Mouse (Mus musculus) hindbrain, postnatal 0 days (tissue): Measurements from ENCODE around the gene Snupn. TPM values are rescaled to one million over a fixed set of nuclear protein-coding genes. Genes with fewer than 3 reads are reported as not detected.
A peak's percentile ranks its signal among the peaks of the same experiment; 100 is the strongest.
"Not testable (repeated sequence)": the region's sequence is repeated elsewhere in the genome, so short reads cannot be mapped to it uniquely, and the experiment has no call there.

ENCODE experiments used
- ATAC-seq: fragments of 200-750 bp; cut with Nextera tagmentation; 2 replicates; pipeline ENCODE4 v1.8.0; 2017; ENCODE audit warnings: mild to moderate bottlenecking, moderate TSS enrichment, moderate library complexity
- DNase-seq: peaks from one replicate; pipeline ENCODE4 v3.0.0-alpha.2; 2015; ENCODE audit warnings: low spot score
- H3K27ac ChIP-seq: fragments of 300-500 bp; sonication (generic); 2 replicates; pipeline ENCODE4 v1.5.1; 2014; ENCODE audit warnings: mild to moderate bottlenecking
- H3K27me3 ChIP-seq: fragments of 300-500 bp; sonication (generic); 2 replicates; pipeline ENCODE4 v1.6.1; 2014; ENCODE audit warnings: low read length, mixed read lengths; ENCODE audit not compliant: insufficient read depth
- H3K36me3 ChIP-seq: fragments of 300-500 bp; sonication (generic); 2 replicates; pipeline ENCODE4 v1.6.1; 2014; ENCODE audit warnings: low read length, mixed read lengths; ENCODE audit not compliant: insufficient read depth
- H3K4me1 ChIP-seq: fragments of 300-500 bp; sonication (generic); 2 replicates; pipeline ENCODE4 v1.6.1; 2014; ENCODE audit warnings: antibody characterized with exemption, low read length, mixed read lengths; ENCODE audit not compliant: insufficient read depth
- H3K4me2 ChIP-seq: fragments of 300-500 bp; sonication (generic); 2 replicates; pipeline ENCODE4 v1.6.1; 2014; ENCODE audit warnings: low read depth, mild to moderate bottlenecking, low read length, moderate library complexity, mixed read lengths
- H3K4me3 ChIP-seq: fragments of 300-500 bp; sonication (generic); 2 replicates; pipeline ENCODE4 v1.5.1; 2014; ENCODE audit warnings: low read length
- H3K9ac ChIP-seq: fragments of 300-500 bp; sonication (generic); replicated peaks from 2 replicates; pipeline ENCODE4 v1.6.1; 2014; ENCODE audit warnings: mild to moderate bottlenecking, low read length, moderate library complexity, mixed read lengths
- H3K9me3 ChIP-seq: fragments of 300-500 bp; sonication (generic); 2 replicates; pipeline ENCODE4 v1.6.1; 2016; ENCODE audit warnings: low read length, mixed read lengths
- CTCF ChIP-seq: IDR thresholded peaks from 2 replicates; pipeline ENCODE4 v1.5.1; 2016; ENCODE audit warnings: antibody characterized with exemption, control low read depth, low read depth
- WGBS: fragments of 180-500 bp; shearing (Covaris S2); extraction: QIAGEN DNeasy Blood & Tissue Kit; methylation state at CpG from one replicate; pipeline ENCODE4 v1.1.7; 2014; 5-methylcytosine and 5-hydroxymethylcytosine counted together
- polyA plus RNA-seq: library from polyadenylated mRNA; unstranded; fragments of >200 nt; fragmentation: Nextera tagmentation; extraction: Ambion mirVana; gene quantifications from 2 replicates; pipeline ENCODE4 v1.2.1, GENCODE M21; 2015
- total RNA-seq: library from RNA; depleted of rRNA; stranded (reverse); fragments of >200 nt; gene quantifications from 2 replicates; pipeline ENCODE4 v1.2.3, GENCODE M21; 2014

The Snupn gene
- total and polyA plus RNA-seq, 2 experiments from 2014 or later = 17.6 to 22.6 TPM

DNA sequence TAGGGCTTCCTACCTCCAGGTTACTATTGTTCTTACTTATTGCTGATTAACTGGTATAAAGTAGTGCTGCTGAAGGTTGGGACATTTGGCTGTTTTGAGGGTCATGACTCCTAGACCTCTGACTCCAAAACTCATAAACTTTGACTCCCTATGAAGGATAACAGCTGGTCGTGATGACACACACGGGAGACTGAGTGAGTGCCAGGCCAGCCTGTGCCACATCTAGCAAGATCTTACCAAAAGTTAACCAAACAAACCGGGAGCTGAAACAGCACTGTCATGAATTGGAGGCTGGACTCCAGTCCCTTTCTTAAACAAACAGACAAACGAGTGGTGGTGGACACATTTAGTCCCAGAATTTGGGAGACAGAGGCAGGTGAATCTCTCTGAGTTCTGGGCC lies 21.2 kb upstream of the Snupn start:
- ATAC-seq = no peak
- 69% methylated on average over 4 of the region's 4 CpGs for WGBS
- H3K9ac ChIP-seq = no peak overlapping the region

DNA sequence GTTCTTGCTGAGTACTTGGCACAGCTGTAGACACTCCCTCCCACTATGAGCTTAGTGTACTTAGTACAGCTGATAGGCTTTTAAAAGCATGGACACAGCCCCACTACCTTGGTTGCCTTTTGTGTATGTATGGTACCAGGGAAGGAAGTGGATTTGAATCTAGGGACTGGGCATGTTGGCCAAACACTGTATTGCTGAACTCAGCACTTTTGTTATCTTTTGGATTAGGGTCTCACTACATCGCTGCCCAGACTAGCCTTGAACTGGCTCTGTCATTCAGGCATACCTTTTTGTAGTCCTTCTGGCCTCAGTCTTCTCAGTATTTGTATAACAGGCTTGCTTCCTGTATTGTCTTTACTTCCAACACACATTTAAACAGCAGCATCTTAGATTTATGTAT lies 20.1 kb upstream of the Snupn start:
- Histone ChIP-seq H3K4me2 (no peak overlapping the region), H3K27me3 (no peaks in the 10 kb centered on the region), H3K4me3 (no peak overlapping the region), H3K9me3 (no peaks in the 10 kb centered on the region), H3K27ac (no peak overlapping the region), H3K9ac (no peak overlapping the region), H3K4me1 (no peaks in the 10 kb centered on the region; the same call in 1 of the 2 replicates), H3K36me3 (no peaks in the 10 kb centered on the region)
- no peak for ATAC-seq
- no peak for DNase-seq
- 87% methylated on average over 1 of the region's 1 CpGs for WGBS
- no peak for TF ChIP-seq CTCF

More for the DNA sequence above, 21.2 kb upstream of the Snupn start:
- no peaks in the 10 kb centered on the region for H3K36me3 ChIP-seq
- no peak for TF ChIP-seq CTCF
- DNase-seq = no peak
- no peaks in the 10 kb centered on the region; the same call in 1 of the 2 replicates for H3K4me1 ChIP-seq
- no peaks in the 10 kb centered on the region for H3K27me3 ChIP-seq
- H3K27ac ChIP-seq = no peak overlapping the region
- no peaks in the 10 kb centered on the region for H3K9me3 ChIP-seq
- no peak overlapping the region for H3K4me2 ChIP-seq
- no peak overlapping the region for H3K4me3 ChIP-seq

DNA sequence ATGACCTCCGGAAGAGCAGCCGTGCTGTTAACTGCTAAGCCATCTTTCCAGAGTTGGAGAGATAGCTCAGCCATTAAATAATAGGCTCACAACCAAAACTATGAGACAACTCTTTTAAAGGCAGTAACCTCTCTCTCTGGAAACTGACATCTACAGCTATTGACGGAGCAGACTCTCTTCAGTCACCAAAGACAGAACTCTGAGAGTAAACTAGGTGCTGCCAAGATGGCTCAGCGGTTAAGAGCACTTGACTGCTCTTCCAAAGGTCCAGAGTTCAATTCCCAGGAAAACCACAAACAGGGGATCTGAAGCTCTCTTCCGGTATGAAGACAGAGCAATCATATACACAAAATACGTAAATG lies 13.8 kb upstream of the Snupn start:
- ATAC-seq = no peak
- H3K27ac ChIP-seq = 0 out of 2 replicates have a peak overlapping the region, but pooled peaks have one; percentile 90
- H3K9me3 ChIP-seq = no peaks in the 10 kb centered on the region
- no peak overlapping the region for H3K9ac ChIP-seq
- 14% methylated on average over 6 of the region's 6 CpGs for WGBS
- peak overlapping the region; percentile 76 for H3K4me3 ChIP-seq
- DNase-seq = no peak
- no peaks in the 10 kb centered on the region for H3K36me3 ChIP-seq
- TF ChIP-seq CTCF = no peak
- H3K4me2 ChIP-seq = peak overlapping the region; percentile 64
- H3K27me3 ChIP-seq = no peaks in the 10 kb centered on the region
- H3K4me1 ChIP-seq = peaks cover 8% of the 10 kb centered on the region

DNA sequence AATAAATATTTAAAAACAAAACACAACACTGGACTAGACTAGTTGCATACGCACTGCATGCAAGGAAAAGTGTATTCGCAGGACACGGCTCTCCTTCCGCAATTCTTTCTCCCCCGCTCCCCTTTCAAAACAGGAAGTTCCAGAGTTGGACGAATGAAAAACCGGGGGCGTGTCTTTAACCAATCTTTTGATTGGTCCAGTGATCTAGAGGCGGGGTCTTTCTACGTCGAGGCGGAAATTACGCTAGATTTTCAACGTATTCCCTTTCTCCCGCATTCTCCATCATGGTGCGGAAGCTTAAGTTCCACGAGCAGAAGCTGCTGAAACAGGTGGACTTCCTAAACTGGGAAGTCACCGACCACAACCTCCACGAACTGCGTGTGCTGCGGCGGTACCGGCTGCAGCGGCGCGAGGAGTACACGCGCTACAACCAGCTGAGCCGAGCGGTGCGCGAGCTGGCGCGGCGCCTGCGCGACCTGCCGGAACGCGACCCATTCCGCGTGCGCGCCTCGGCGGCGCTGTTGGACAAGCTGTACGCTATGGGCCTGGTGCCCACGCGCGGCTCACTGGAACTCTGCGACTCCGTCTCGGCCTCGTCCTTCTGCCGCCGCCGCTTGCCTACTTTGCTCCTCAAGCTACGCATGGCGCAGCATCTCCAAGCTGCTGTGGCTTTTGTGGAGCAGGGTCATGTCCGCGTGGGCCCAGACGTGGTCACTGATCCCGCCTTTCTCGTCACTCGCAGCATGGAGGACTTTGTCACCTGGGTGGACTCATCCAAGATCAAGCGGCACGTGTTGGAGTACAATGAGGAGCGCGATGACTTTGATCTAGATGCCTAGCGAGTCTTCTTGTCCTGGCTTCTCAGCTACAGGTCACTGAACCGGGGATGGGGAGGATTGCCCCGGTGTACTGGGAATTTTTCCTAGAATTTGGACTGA lies 13.2 kb upstream of the Snupn start, which contains the start of gene Imp3:
Imp3 (plus strand) TSS at position 253 of the 938 bp plus-strand sequence.
- Histone ChIP-seq H3K4me1 (peaks cover 8% of the 10 kb centered on the region), H3K27ac (peak within 1 kb of the TSS; percentile 90), H3K9ac (peak within 1 kb of the TSS; percentile 61), H3K4me2 (peak within 1 kb of the TSS; percentile 64), H3K9me3 (no peaks in the 10 kb centered on the region), H3K4me3 (peak within 1 kb of the TSS; percentile 76), H3K27me3 (no peaks in the 10 kb centered on the region), H3K36me3 (no peaks in the 10 kb centered on the region)
- ATAC-seq (peak; percentile 96), DNase-seq (peak; percentile 98)
- under 1% methylated on average over 73 of the region's 73 CpGs for WGBS
- peak; percentile 42 for TF ChIP-seq CTCF

DNA sequence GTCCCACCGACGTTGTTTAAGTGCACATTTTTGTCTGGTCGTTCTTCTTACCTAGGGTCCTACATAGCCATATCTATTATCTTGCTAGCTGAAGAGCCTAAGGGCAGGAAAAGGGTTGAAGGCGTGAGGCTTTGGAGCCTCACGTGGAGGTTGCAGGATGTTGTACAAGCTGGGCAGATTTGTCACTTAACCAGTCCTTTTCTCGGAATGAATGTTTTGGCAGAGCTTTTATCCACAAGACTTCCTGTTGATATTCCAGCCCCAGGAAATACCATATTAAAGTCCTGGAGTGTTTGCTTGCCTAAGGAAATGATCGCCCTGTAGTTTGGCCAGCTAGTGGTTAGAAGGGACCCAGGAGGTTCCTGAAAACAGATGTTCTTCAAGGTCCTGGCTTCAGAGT lies 12.3 kb upstream of the Snupn start:
- Histone ChIP-seq H3K27me3 (no peaks in the 10 kb centered on the region), H3K36me3 (no peaks in the 10 kb centered on the region), H3K4me3 (peak overlapping the region; percentile 76), H3K9ac (peak overlapping the region; percentile 61; the same call in 1 of the 2 replicates), H3K4me1 (peaks cover 8% of the 10 kb centered on the region), H3K4me2 (peak overlapping the region; percentile 64), H3K27ac (peak overlapping the region; percentile 90; the same call in 1 of the 2 replicates), H3K9me3 (no peaks in the 10 kb centered on the region)
- ATAC-seq = no peak
- WGBS = 6% methylated on average over 7 of the region's 7 CpGs
- peak; percentile 42 for DNase-seq
- no peak for TF ChIP-seq CTCF

DNA sequence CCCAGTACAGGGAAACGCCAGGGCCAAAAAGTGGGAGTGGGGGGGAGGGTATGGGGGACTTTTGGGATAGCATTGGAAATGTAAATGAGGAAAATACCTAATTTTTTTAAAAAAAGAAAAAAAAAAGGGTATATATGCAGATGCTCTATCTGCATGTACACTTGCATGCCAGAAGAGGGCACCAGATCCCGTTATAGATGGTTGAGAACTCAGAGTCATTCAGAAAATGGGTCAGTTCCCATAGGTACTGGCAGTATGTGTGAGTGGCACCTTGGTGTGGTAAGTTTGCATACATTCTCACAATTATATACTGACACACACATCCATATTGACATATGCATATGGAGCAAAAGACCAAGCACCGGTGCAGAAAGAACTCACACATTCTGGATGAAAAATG lies 3.2 kb upstream of the Snupn start:
- DNase-seq = peak; percentile 74
- not testable (repeated sequence) for ATAC-seq, H3K9ac ChIP-seq, H3K4me1 ChIP-seq, H3K27ac ChIP-seq, H3K4me2 ChIP-seq, H3K36me3 ChIP-seq, H3K4me3 ChIP-seq, H3K27me3 ChIP-seq, H3K9me3 ChIP-seq
- TF ChIP-seq CTCF = peak; percentile 78
- 27% methylated on average over 3 of the region's 3 CpGs for WGBS

DNA sequence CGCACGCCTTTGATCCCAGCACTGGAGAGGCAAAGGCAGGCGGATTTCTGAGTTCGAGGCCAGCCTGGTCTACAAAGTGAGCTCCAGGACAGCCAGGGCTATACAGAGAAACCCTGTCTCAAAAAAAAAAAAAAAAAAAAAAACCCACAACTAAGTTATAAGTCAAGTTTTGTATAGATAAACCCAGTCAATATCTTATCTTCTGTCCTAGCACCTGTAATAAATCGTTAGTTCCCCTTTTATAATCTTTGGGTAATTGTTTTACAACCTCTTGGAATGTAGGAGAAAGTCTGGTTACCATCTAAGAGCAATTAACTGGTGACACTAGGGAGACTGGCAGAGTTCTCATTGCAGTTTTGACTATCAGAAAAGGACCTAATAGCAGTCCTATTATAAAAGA lies 2.0 kb upstream of the Snupn start:
- WGBS = 89% methylated on average over 5 of the region's 5 CpGs
- H3K4me2 ChIP-seq, H3K4me1 ChIP-seq, H3K4me3 ChIP-seq, H3K27ac ChIP-seq, ATAC-seq, H3K27me3 ChIP-seq, H3K9me3 ChIP-seq, H3K36me3 ChIP-seq, DNase-seq, H3K9ac ChIP-seq: not testable (repeated sequence)
